Mouse (Mus musculus) heart, postnatal 0 days (tissue): Measurements from ENCODE around the gene Psmg1. TPM values are rescaled to one million over a fixed set of nuclear protein-coding genes. Genes with fewer than 3 reads are reported as not detected.

Experiments used
- ATAC-seq: fragments of 200-750 bp; cut with Nextera tagmentation; 2 replicates; pipeline ENCODE4 v1.8.0; 2017; ENCODE audit warnings: low read depth, moderate number of reproducible peaks, moderate library complexity; ENCODE audit not compliant: insufficient read depth
- DNase-seq: peaks from one replicate; pipeline ENCODE4 v3.0.0-alpha.2; 2016; ENCODE audit warnings: low spot score
- H3K27ac ChIP-seq: fragments of 300-500 bp; sonication (generic); 2 replicates; pipeline ENCODE4 v1.5.1; 2014; ENCODE audit warnings: low read depth, mild to moderate bottlenecking
- H3K27me3 ChIP-seq: fragments of 300-500 bp; sonication (generic); 2 replicates; pipeline ENCODE4 v1.6.1; 2014; ENCODE audit warnings: low read length, mixed read lengths; ENCODE audit not compliant: control insufficient read depth, insufficient read depth
- H3K36me3 ChIP-seq: fragments of 300-500 bp; sonication (generic); replicated peaks from 2 replicates; pipeline ENCODE4 v1.6.1; 2014; ENCODE audit warnings: low read length, mixed read lengths; ENCODE audit not compliant: control insufficient read depth, insufficient read depth
- H3K4me1 ChIP-seq: fragments of 300-500 bp; sonication (generic); 2 replicates; pipeline ENCODE4 v1.6.1; 2014; ENCODE audit warnings: antibody characterized with exemption; ENCODE audit not compliant: control insufficient read depth, insufficient read depth
- H3K4me2 ChIP-seq: fragments of 300-500 bp; sonication (generic); 2 replicates; pipeline ENCODE4 v1.6.1; 2014; ENCODE audit warnings: low read depth, mild to moderate bottlenecking, low read length, moderate library complexity
- H3K4me3 ChIP-seq: fragments of 300-500 bp; sonication (generic); 2 replicates; pipeline ENCODE4 v1.5.1; 2014; ENCODE audit warnings: low read depth, low read length
- H3K9ac ChIP-seq: fragments of 300-500 bp; sonication (generic); replicated peaks from 2 replicates; pipeline ENCODE4 v1.6.1; 2014; ENCODE audit warnings: low read depth, low read length, mixed read lengths
- H3K9me3 ChIP-seq: fragments of 300-500 bp; sonication (generic); replicated peaks from 2 replicates; pipeline ENCODE4 v1.6.1; 2016; ENCODE audit warnings: low read length; ENCODE audit not compliant: control insufficient read depth
- CTCF ChIP-seq: IDR thresholded peaks from 2 replicates; pipeline ENCODE4 v1.5.1; 2016; ENCODE audit warnings: antibody characterized with exemption, control low read depth, low read depth
- EP300 ChIP-seq: IDR thresholded peaks from 2 replicates; pipeline ENCODE4 v1.6.1; 2016; ENCODE audit warnings: antibody characterized with exemption, low read depth
- WGBS: fragments of 180-500 bp; shearing (Covaris S2); extraction: QIAGEN DNeasy Blood & Tissue Kit; methylation state at CpG from one replicate; pipeline ENCODE4 v1.1.7; 2014; 5-methylcytosine and 5-hydroxymethylcytosine counted together
- polyA plus RNA-seq: library from polyadenylated mRNA; unstranded; fragments of >200 nt; fragmentation: Nextera tagmentation; extraction: Ambion mirVana; gene quantifications from 2 replicates; pipeline ENCODE4 v1.2.1, GENCODE M21; 2015
- total RNA-seq: library from RNA; depleted of rRNA; stranded (reverse); fragments of >200 nt; gene quantifications from 2 replicates; pipeline ENCODE4 v1.2.3, GENCODE M21; 2014; ENCODE audit warnings: low replicate concordance

Gene Psmg1
- total and polyA plus RNA-seq, 2 experiments from 2014 or later, result 27.4 to 53.5 TPM

DNA sequence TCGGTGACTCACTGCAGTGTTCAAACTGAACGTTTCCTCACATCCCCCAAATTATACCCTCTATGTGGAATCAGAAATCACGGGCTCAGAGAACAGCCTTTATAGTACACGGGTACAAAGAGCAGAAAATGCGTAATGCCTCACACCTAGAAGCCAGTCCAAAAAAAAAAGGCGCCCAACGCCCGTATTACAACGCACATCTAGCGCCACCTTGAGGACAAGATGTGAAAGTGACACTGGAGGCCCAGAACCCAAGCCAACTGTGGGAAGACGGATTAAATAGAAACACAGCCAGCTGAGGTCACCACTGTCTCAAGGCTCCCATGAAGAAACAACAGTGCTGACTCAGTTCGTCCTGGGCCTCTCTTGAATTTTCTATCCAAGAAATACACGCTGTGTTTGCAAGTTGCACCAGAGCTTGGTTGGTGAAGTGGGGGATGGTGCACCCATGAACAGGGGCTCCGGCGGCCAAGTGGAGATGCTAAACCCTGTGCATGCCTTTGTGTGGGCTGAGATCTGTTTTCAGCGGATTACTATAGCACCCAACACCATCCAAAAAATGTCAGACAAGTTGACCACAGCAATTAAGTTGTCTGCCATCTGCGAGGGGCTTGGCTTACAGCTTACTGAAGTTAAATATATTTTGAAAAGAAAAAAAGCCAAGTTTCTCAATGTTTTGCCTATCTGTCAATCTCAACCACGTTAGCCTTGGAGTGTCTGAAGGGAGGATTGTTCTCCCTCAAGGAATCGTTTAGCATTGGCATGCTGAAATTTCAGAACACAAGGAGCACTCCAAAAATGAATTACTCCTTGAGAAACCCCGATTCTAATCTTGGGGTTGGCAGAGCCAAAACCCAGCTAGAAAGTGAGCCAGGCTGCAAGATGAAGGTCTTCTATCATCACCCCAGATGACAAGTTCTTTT lies 45.1 kb downstream of the Psmg1 start:
- H3K9ac ChIP-seq, result no peak overlapping the region
- H3K27me3 ChIP-seq, result no peaks in the 10 kb centered on the region
- TF ChIP-seq CTCF (peak; percentile 94), EP300 (no peak)
- H3K4me3 ChIP-seq, result no peak overlapping the region
- DNase-seq, result peak; percentile 80
- no peaks in the 10 kb centered on the region for H3K9me3 ChIP-seq
- no peaks in the 10 kb centered on the region for H3K4me1 ChIP-seq
- no peaks in the 10 kb centered on the region for H3K36me3 ChIP-seq
- peak overlapping the region; percentile 10; the same call in 1 of the 2 replicates for H3K4me2 ChIP-seq
- WGBS, result 23% methylated on average over 20 of the region's 20 CpGs
- H3K27ac ChIP-seq, result no peak overlapping the region
- peak; percentile 60 for ATAC-seq

DNA sequence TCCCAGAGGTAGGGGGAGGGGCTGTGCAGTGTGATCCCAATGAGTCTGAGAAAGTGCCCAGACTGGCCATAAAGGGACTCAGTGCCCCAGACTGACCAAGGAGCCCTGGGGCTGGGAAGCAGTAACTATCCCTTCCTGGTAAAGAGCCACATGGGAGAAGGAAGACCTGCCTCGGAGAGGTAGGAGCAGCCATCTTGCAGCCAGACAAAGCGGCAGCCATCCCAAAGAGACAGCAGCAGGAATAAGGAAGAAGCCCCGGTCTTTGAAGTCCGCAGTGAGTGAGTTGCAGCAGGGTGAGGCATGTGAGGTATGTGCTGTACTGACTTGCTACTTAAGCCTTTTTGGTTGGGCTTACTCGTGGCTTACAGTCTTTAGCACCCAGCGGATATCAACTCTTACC lies 47.6 kb downstream of the Psmg1 start:
- Histone ChIP-seq H3K4me3 (no peak overlapping the region), H3K27me3 (no peaks in the 10 kb centered on the region), H3K4me1 (no peaks in the 10 kb centered on the region), H3K9me3 (no peaks in the 10 kb centered on the region), H3K4me2 (no peak overlapping the region), H3K36me3 (no peaks in the 10 kb centered on the region), H3K9ac (no peak overlapping the region), H3K27ac (no peak overlapping the region)
- TF ChIP-seq CTCF (no peak), EP300 (no peak)
- ATAC-seq (no peak), DNase-seq (no peak)
- WGBS, result 57% methylated on average over 6 of the region's 6 CpGs

DNA sequence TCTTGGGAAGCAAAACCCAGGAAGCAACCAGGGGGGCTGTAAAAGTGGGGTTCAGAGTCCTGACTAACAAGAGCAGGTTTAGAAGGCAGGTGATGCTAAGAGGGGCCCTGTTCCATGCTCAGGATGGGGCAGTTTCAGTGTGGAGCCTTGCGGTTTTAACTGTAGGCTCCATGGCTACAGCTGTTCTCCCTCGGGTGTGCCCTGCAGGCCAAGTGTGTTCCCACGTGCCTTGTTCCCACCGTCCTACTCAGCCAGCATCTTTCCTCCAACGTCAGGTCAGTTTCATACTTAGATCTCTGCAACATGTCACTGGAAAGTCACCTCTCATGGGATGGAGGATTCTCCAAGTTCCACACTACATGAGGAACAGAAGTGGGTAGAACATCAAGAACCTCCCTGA lies 49.2 kb downstream of the Psmg1 start:
- H3K4me2 ChIP-seq, result no peak overlapping the region
- 70% methylated on average over 5 of the region's 5 CpGs for WGBS

DNA sequence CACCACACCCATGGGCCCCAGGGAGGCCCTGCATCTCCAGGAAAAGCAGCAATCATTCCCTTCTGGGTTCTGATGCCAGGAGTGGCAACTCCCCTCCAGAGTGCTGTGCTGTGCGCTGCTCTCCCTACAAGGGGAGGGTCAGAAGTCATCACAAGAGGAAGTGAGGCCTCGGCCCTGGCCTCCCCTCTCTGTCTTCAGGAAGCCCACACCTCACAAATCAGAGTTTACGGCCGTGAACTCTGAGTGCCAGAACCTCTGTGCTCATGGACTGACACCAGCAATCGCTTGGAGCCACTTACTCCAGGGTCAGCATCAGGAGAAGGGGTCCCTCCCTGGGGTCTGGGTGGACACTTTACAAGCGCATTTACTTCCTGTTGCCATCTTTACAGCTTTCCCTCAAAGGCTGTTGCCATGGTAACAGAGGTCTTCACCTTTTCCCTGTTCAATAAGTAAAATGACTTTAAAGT lies 55.2 kb downstream of the Psmg1 start:
- H3K4me2 ChIP-seq, result no peak overlapping the region
- 43% methylated on average over 6 of the region's 6 CpGs for WGBS
- H3K27ac ChIP-seq, result no peak overlapping the region
- H3K36me3 ChIP-seq, result no peaks in the 10 kb centered on the region
- no peaks in the 10 kb centered on the region for H3K27me3 ChIP-seq
- DNase-seq (peak; percentile 23), ATAC-seq (peak; percentile 55; the same call in 1 of the 2 replicates)
- peaks cover 8% of the 10 kb centered on the region; the same call in 1 of the 2 replicates for H3K9me3 ChIP-seq
- no peak overlapping the region for H3K9ac ChIP-seq
- no peak overlapping the region for H3K4me3 ChIP-seq
- H3K4me1 ChIP-seq, result no peaks in the 10 kb centered on the region
- TF ChIP-seq EP300 (no peak), CTCF (no peak)

More for the DNA sequence above, 49.2 kb downstream of the Psmg1 start:
- H3K9ac ChIP-seq, result no peak overlapping the region
- ATAC-seq (no peak), DNase-seq (no peak)
- H3K9me3 ChIP-seq, result peaks cover 8% of the 10 kb centered on the region; the same call in 1 of the 2 replicates
- no peaks in the 10 kb centered on the region for H3K36me3 ChIP-seq
- no peaks in the 10 kb centered on the region for H3K27me3 ChIP-seq
- no peak overlapping the region for H3K27ac ChIP-seq
- no peaks in the 10 kb centered on the region for H3K4me1 ChIP-seq
- TF ChIP-seq EP300 (no peak), CTCF (no peak)
- no peak overlapping the region for H3K4me3 ChIP-seq

DNA sequence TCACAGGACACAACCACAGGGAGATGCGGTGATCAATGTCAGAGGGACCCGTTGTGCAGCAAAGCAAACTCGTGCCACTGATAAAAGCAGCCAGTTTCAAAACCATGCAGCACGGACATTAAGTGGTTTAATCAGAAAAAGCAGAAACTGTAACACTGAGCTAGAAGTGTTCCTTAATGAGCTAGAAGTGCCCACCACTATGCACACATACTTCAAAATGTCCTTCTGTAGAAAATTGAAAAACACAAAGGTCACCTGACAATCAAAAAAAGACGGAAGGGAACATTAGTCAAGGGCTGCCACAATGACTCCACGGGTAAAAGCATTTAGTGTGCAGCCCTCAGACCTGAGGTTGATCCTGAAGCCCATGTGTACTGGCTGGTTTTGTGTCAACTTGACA lies 57.9 kb downstream of the Psmg1 start:
- Histone ChIP-seq H3K27me3 (no peaks in the 10 kb centered on the region), H3K4me2 (no peak overlapping the region), H3K36me3 (no peaks in the 10 kb centered on the region), H3K4me3 (no peak overlapping the region), H3K4me1 (no peaks in the 10 kb centered on the region; the same call in 1 of the 2 replicates), H3K27ac (no peak overlapping the region), H3K9ac (no peak overlapping the region), H3K9me3 (peaks cover 8% of the 10 kb centered on the region; the same call in 1 of the 2 replicates)
- TF ChIP-seq CTCF (no peak), EP300 (no peak)
- WGBS, result 59% methylated on average over 6 of the region's 6 CpGs
- no peak for DNase-seq
- no peak for ATAC-seq
